Mouse (Mus musculus) layer of hippocampus, adult 11-12 months (tissue): ENCODE results near the gene Myh7b.

ENCODE experiments used
- DNase-seq: peaks from one replicate; pipeline ENCODE4 v3.0.0; 2022; ENCODE audit warnings: low spot score

Myh7b gene

DNA sequence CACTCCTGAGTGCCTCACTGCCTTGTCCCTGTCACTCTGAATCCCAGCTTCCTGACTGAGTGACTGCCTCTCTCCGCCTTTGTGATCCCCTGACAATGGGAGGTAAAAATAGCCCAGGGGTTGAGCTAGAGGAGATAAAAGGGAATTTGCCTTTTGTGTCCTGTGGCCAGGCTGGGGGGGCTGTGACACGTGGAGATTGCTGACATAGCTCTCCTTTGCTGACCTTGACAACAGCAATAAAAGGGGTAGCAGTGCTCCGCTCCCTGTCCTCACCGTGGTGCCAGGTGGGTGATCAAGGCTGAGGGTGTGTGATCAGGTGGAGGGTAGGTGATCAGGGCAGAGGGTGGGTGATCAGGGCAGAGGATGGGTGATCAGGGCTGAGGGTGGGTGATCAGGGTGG lies at the start of gene Myh7b:
Myh7b (plus strand) TSS at position 235 of the 400 bp plus-strand sequence.
- no peak for DNase-seq

DNA sequence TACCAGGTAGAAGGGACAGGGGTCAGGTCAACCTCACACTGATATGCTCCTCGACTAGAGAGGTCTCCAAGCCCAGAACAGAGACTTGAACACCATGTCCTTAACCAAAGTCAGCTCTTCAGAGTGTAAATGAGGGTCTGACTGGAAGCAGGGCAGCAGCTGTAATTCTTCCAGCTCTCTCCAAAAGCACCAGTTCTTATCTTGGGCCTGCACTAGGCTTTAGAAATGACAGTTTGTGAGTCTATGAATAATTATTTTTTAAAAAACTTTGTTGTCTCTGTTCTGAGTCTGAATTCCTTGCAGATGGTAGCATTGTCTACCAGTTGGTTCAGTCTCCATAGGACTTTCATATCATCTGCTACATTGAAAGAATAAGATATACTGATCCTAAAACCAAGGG lies 48.8 kb upstream of the Myh7b start:
- no peak for DNase-seq

DNA sequence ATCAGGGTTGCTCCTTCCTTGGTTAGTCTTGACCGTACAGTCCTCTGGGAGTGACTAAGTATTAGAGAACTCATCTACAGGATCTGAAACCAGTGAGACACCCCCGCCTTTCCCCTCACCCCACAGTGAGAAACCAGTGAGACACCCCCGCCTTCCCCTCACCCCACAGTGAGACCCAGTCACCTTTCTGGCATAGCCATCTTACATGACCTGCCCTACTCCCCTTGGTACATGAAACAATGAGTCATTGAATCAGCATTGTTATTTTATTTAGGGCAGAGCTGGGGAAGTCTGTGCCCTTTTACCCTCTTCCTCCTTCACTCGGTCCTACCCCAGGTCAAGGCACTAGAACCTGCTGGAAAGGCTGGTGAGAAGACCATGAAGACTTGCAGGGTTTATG lies 48.1 kb upstream of the Myh7b start:
- DNase-seq: no peak

- DNase-seq: no peak
Measured at GRCm38 (mm10) chr2:155567751-155568150, 43.3 kb upstream of the Myh7b start.

- DNase-seq: no peak
Measured at GRCm38 (mm10) chr2:155569223-155569807, 41.7 kb upstream of the Myh7b start.

GRCm38 (mm10) chr2:155573001-155573400 lies 38.0 kb upstream of the Myh7b start:
- DNase-seq: no peak

GRCm38 (mm10) chr2:155573996-155574395 lies 37.0 kb upstream of the Myh7b start:
- no peak for DNase-seq

- peak; percentile 46 for DNase-seq
Measured at GRCm38 (mm10) chr2:155574700-155575099, 36.3 kb upstream of the Myh7b start.

GRCm38 (mm10) chr2:155576656-155577055 lies 34.4 kb upstream of the Myh7b start:
- no peak for DNase-seq

DNA sequence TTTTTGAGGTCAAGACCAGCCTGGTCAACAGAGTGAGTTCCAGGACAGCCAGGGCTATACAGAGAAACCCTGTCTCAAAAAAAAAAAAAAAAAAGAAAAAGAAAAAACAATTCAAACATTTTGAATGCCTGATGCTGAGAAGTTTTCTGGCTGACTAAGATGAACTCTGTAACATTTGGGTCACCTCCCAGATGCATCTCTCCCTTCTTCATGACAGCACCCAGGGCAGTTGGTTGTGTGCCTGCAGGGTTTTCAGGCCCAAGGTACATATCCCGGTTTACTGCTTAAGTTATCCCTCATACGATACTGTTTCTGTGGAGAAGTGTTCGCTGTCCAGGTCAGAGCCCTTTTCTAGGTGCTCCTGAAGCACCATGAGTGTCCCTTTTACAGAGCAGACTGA lies 30.7 kb upstream of the Myh7b start:
- no peak for DNase-seq

DNA sequence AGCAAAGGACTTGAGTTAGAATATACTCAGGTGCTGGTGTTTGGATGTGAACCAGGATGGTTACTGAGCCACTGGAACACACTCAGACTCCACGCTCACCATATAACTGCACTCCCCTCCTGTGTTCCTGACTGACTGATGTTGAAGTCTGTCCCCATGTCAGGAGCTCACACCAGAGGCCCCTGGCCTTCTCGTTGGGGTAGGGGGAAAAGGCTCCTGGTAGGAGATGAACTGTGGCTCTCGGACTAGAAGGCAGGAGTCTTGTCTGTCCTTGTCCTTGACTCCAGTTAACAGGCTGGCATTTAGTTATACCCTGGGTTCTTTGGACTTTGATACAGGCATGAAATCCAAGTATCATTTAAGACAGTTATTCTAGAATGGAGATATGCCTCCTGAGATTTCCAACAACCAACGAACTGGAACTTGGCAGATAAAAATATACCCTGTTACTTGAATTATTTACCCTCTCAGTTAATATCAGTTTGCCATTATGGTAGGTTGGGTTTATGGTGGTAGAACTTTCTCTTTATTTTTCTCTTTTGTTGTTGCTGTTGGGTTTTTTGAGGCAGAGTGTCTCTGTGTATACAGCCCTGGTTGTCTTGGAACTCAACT lies 28.5 kb upstream of the Myh7b start:
- DNase-seq: no peak

- no peak for DNase-seq
Measured at GRCm38 (mm10) chr2:155582996-155583395, 28.0 kb upstream of the Myh7b start.

DNA sequence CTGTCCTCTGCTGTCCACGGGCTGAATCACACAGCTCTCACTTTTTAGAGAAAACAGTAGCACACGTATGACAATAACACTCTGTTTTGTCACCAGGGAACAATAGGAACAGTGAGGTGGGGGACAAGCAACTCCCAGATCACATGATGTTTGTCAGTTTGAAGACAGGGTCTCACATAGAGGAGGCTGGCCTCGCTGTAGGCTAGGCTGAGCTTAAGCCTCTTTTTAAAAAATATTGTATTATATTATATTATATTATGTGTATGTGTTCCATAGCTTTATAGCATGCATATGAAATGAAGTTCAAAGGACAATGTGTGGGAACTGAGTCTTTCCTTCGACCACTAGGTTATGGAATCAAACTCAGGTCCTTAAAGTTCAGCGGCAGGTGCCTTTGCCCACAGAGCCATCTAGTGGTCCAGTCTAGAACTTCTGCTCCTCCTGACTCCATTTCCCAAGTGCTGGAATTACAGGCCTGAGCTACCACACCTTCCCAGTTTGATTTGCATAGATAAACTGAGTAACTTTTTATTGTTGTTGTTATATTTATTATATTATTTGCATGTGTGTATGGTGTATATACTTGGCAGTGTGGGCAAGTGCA lies 27.0 kb upstream of the Myh7b start:
- peak; percentile 59 for DNase-seq

GRCm38 (mm10) chr2:155585082-155585481 lies 25.9 kb upstream of the Myh7b start:
- DNase-seq: no peak

DNA sequence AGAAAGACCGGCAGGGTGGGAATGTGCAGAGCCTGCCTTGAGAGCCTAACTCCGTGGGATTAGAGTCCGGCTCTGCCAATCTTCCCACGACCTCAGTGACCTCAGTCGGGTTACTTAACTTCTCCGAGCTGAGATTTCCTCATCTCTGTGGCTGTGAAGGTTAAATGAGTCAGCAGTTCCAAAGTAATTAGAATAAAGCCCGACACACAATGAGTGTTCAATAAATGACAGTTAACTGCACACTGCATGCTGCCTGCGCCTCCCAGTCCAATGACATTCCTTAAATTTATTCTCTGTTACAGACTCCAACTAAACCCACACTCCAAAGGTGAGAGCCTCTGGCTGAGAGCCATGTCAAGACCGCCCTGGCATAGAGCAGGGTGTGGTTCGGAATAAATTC lies 25.5 kb upstream of the Myh7b start:
- no peak for DNase-seq

GRCm38 (mm10) chr2:155588136-155588535 lies 22.9 kb upstream of the Myh7b start:
- DNase-seq: no peak

DNA sequence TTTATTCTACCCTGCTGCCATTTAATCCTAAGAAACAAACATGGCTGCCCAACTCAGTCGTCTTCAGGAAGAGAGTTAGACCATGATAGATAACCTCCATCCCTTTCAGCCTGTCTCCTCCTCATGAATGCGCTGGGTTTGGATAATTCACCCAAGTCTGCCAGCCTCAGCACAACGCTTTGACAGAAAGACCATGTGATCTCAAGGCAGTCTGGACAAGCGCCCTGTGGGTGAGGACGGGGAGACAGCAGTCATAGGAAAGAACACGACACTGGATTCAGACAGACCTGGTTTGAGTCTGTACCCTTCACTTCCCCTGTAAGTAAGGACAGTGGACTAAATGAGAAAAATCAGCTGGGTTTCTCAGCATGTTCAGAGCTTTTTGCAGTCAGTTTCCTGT lies 21.5 kb upstream of the Myh7b start:
- no peak for DNase-seq

DNA sequence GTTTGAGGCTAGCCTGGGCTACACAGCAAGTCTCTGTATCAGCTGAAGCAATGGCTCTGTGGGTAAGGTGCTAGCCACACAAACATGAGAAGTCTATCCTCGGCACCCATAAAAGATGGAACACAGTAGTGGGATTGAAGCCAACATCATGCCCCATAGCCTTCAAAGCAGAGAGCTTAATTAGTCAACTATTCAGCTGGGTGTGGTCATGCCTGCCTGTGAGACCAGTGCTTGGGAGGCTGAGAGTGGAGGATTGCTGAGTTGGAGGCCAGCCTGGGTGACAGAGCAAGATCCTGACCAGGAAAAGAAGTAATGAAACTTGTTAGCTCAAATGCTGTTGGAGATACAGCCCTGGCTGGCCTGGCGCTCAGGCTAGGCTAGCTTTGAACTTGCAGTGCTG lies 20.1 kb upstream of the Myh7b start:
- DNase-seq: no peak

GRCm38 (mm10) chr2:155591676-155592075 lies 19.3 kb upstream of the Myh7b start:
- DNase-seq: no peak

DNA sequence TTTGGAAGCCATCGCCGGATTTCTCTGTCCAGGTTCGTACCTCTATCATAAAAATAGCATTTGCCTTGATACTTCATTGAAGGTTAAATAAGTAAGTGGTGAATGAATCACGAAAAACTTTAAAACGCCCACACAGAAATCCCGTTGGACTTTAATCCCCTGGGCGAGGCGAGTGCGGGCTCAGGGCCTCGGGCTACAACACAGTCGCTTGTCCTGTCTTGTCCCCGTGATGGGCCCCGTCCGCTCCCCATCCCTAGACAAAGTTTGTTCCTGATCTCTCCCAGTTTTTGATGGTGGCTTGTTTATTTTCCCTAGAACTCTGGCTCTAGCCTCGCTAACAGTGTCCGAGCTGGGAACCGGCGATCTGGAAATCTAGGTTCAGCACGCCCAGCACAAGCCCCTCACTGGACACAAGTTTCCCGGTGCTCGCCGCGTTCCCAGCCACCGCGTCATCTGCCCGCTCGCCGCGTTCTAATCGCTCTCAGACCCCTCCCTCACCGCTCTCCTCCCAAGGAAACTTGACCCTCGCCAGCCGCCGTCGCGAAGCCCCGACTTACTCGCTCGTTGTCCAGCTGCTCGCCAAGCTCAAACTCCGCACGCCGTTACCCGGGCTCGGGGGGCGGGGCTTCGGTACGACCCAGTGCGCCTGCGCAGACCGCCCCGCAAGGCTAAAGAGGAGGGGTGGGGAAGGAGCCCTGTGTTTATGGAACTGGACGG lies 18.7 kb upstream of the Myh7b start, which contains the start of gene Gss:
Gss (minus strand) TSS at position 674 of the 717 bp plus-strand sequence.
- peak; percentile 98 for DNase-seq

GRCm38 (mm10) chr2:155592854-155593283 lies 18.1 kb upstream of the Myh7b start:
- no peak for DNase-seq

GRCm38 (mm10) chr2:155595516-155595915 lies 15.5 kb upstream of the Myh7b start:
- no peak for DNase-seq

GRCm38 (mm10) chr2:155603707-155604106 lies 7.3 kb upstream of the Myh7b start:
- DNase-seq: no peak
